Mouse (Mus musculus) lung, postnatal 0 days (tissue): ENCODE results near the gene Iqgap2. TPM values are rescaled to one million over a fixed set of nuclear protein-coding genes. Genes with fewer than 3 reads are reported as not detected.

Experiments used
- ATAC-seq: fragments of 200-750 bp; cut with Nextera tagmentation; 2 replicates; pipeline ENCODE4 v1.8.0; 2017; ENCODE audit warnings: moderate library complexity
- DNase-seq: peaks from one replicate; pipeline ENCODE4 v3.0.0-alpha.2; 2016; ENCODE audit warnings: low spot score
- H3K27ac ChIP-seq: fragments of 300-500 bp; sonication (generic); 2 replicates; pipeline ENCODE4 v1.5.1; 2014; ENCODE audit warnings: antibody characterized with exemption, mild to moderate bottlenecking, low read length, mixed read lengths
- H3K27me3 ChIP-seq: fragments of 300-500 bp; sonication (generic); replicated peaks from 2 replicates; pipeline ENCODE4 v1.6.1; 2014; ENCODE audit warnings: low read length, mixed read lengths; ENCODE audit not compliant: insufficient read depth
- H3K36me3 ChIP-seq: fragments of 300-500 bp; sonication (generic); 2 replicates; pipeline ENCODE4 v1.6.1; 2014; ENCODE audit warnings: low read length, mixed read lengths; ENCODE audit not compliant: insufficient read depth
- H3K4me1 ChIP-seq: fragments of 300-500 bp; sonication (generic); 2 replicates; pipeline ENCODE4 v1.6.1; 2014; ENCODE audit warnings: antibody characterized with exemption, low read depth, low read length, mixed read lengths; ENCODE audit not compliant: insufficient read depth
- H3K4me2 ChIP-seq: fragments of 300-500 bp; sonication (generic); replicated peaks from 2 replicates; pipeline ENCODE4 v1.6.1; 2014; ENCODE audit warnings: low read depth, mild to moderate bottlenecking, low read length, moderate library complexity, mixed read lengths
- H3K4me3 ChIP-seq: fragments of 300-500 bp; sonication (generic); 2 replicates; pipeline ENCODE4 v1.5.1; 2014; ENCODE audit warnings: low read depth, low read length
- H3K9ac ChIP-seq: fragments of 300-500 bp; sonication (generic); replicated peaks from 2 replicates; pipeline ENCODE4 v1.6.1; 2014; ENCODE audit warnings: low read depth, mild to moderate bottlenecking
- H3K9me3 ChIP-seq: fragments of 300-500 bp; sonication (generic); 2 replicates; pipeline ENCODE4 v1.6.1; 2016; ENCODE audit warnings: low read length, mixed read lengths
- CTCF ChIP-seq: IDR thresholded peaks from 2 replicates; pipeline ENCODE4 v1.5.1; 2016; ENCODE audit warnings: antibody characterized with exemption, mild to moderate bottlenecking
- EP300 ChIP-seq: IDR thresholded peaks from 2 replicates; pipeline ENCODE4 v1.6.1; 2016; ENCODE audit warnings: antibody characterized with exemption, mild to moderate bottlenecking, control low read depth
- WGBS: fragments of 180-500 bp; shearing (Covaris S2); extraction: QIAGEN DNeasy Blood & Tissue Kit; methylation state at CpG from one replicate; pipeline ENCODE4 v1.1.7; 2014; 5-methylcytosine and 5-hydroxymethylcytosine counted together
- polyA plus RNA-seq: library from polyadenylated mRNA; unstranded; fragments of >200 nt; fragmentation: Nextera tagmentation; extraction: Ambion mirVana; gene quantifications from 2 replicates; pipeline ENCODE4 v1.2.1, GENCODE M21; 2015

Iqgap2 gene
- polyA plus RNA-seq, 1 experiment from 2014 or later, result 2.7 TPM

DNA sequence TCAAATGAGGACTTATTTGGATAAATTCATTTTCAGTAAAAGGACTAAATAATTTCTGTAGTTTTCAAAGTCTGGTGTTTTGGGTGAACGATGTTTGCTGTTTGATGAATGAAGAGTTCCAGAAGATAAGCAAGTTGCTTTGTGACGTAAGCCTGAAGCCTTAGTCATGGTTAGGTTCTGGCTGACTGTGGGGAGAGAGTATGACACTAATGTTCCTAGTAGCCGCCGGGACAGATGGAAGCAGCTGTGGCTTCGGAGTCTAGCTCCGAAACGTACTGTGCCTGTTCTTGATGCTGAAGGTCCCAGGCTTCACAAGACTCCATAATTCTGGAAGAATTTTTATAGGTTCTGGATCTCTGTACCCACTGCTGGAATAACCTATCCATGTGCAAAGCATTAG lies 296.3 kb downstream of the Iqgap2 start:
- no peak overlapping the region for H3K4me3 ChIP-seq
- H3K36me3 ChIP-seq, result no peaks in the 10 kb centered on the region
- H3K27ac ChIP-seq, result no peak overlapping the region
- H3K9me3 ChIP-seq, result no peaks in the 10 kb centered on the region
- no peaks in the 10 kb centered on the region for H3K27me3 ChIP-seq
- ATAC-seq (peak; percentile 83), DNase-seq (peak; percentile 80)
- no peak overlapping the region for H3K9ac ChIP-seq
- no peak overlapping the region for H3K4me2 ChIP-seq
- TF ChIP-seq CTCF (no peak), EP300 (0 out of 2 replicates have a peak, but pooled peaks have one; percentile 29)
- H3K4me1 ChIP-seq, result no peaks in the 10 kb centered on the region
- 61% methylated on average over 7 of the region's 7 CpGs for WGBS

DNA sequence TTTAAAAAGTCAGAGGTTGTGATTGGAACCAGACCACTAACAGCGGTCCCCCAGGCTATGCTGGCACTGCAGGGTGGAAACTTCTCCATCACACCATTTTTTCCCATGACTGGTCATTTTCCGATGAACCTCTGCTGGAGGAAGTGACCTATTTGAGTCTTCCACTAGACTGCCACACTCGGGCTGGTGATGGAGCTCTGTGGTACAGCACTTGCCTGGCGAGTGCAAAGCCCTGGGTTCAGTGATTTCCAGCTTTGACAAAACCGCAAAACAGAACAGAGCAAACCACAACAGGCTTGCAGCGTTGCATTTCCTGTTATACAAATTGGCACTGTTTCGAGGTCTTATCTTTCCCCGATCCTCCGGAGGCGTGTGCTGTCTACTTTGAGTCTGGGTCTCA lies 298.9 kb downstream of the Iqgap2 start:
- no peak for ATAC-seq
- no peaks in the 10 kb centered on the region for H3K4me1 ChIP-seq
- H3K4me3 ChIP-seq, result no peak overlapping the region
- no peaks in the 10 kb centered on the region for H3K36me3 ChIP-seq
- H3K27me3 ChIP-seq, result no peaks in the 10 kb centered on the region
- TF ChIP-seq CTCF, result no peak
- TF ChIP-seq EP300, result no peak
- H3K27ac ChIP-seq, result no peak overlapping the region
- no peak for DNase-seq
- no peaks in the 10 kb centered on the region for H3K9me3 ChIP-seq
- no peak overlapping the region for H3K9ac ChIP-seq
- no peak overlapping the region for H3K4me2 ChIP-seq
- 51% methylated on average over 10 of the region's 10 CpGs for WGBS

DNA sequence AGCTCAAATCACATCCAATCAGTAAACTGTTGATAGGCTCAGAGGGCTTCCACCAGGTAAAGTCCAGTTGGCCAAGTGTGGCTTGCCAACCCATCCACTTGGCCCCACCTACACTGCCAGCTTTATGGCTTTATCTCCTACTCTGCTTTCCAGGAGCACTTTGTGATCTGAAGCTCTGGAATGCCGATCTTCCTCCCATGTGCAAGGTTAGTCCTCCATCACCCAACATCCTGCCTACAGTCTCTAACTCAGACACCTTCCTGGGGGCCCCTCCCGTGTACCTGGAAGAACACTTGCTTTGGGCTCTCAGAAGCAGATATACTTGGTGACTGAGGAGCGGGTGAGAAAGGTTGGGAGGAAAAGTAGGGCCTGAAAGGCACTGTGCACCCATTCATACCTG lies 300.1 kb downstream of the Iqgap2 start:
- 87% methylated on average over 3 of the region's 3 CpGs for WGBS
- DNase-seq (no peak), ATAC-seq (no peak)
- Histone ChIP-seq H3K4me3 (no peak overlapping the region), H3K9ac (no peak overlapping the region), H3K36me3 (no peaks in the 10 kb centered on the region), H3K4me2 (no peak overlapping the region), H3K9me3 (no peaks in the 10 kb centered on the region), H3K4me1 (no peaks in the 10 kb centered on the region), H3K27ac (no peak overlapping the region), H3K27me3 (no peaks in the 10 kb centered on the region)
- no peak for TF ChIP-seq EP300
- TF ChIP-seq CTCF, result no peak

DNA sequence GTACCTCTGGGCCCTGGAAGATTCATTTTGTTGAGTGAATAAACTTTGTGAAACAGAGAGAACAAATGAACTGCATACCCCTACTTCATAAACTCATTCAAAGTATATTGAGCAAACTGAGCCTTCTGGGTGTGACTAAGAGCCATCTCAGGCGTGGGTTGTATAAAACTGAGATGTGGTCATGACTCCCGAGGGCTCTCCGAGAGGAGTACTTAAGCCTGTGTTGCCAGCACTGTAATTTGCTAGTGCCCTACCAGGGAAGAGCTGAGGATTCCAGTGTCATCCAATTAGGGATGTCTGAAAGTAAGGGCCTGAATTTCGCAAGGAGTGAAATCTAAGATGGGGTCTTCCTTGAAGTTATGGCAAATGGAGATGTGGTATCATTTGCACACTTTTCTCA lies 304.1 kb downstream of the Iqgap2 start:
- H3K9ac ChIP-seq, result no peak overlapping the region
- H3K4me2 ChIP-seq, result no peak overlapping the region
- H3K4me1 ChIP-seq, result no peaks in the 10 kb centered on the region
- ATAC-seq (no peak), DNase-seq (no peak)
- H3K27ac ChIP-seq, result no peak overlapping the region
- WGBS, result 82% methylated on average over 4 of the region's 4 CpGs
- H3K9me3 ChIP-seq, result no peaks in the 10 kb centered on the region
- no peaks in the 10 kb centered on the region for H3K36me3 ChIP-seq
- no peak overlapping the region for H3K4me3 ChIP-seq
- H3K27me3 ChIP-seq, result no peaks in the 10 kb centered on the region
- TF ChIP-seq EP300 (no peak), CTCF (no peak)

DNA sequence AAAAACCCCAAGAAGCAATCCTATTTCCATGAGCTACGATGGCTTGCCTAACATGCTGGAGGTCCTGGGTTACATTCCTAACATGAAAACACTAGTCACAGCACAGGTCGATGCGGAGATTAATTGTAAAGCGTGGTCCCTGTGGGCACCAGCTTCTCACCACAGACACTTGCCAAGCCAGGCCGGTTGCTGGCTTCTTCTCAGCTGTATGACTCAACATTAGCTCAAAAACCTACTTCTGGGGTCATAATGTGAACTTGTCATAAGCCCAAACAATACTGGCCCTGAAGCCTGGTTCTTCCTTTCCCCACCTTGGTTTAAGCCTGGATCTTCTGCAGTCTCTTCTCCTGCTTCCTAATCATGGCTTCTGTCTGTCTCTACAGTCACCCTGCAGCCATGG lies 306.8 kb downstream of the Iqgap2 start:
- no peaks in the 10 kb centered on the region for H3K36me3 ChIP-seq
- H3K4me2 ChIP-seq, result no peak overlapping the region
- TF ChIP-seq CTCF (no peak), EP300 (no peak)
- ATAC-seq, result no peak
- H3K4me1 ChIP-seq, result no peaks in the 10 kb centered on the region
- H3K27me3 ChIP-seq, result no peaks in the 10 kb centered on the region
- no peak overlapping the region for H3K27ac ChIP-seq
- H3K9ac ChIP-seq, result no peak overlapping the region
- no peak overlapping the region for H3K4me3 ChIP-seq
- H3K9me3 ChIP-seq, result no peaks in the 10 kb centered on the region
- DNase-seq, result no peak
- WGBS, result 71% methylated on average over 5 of the region's 5 CpGs

DNA sequence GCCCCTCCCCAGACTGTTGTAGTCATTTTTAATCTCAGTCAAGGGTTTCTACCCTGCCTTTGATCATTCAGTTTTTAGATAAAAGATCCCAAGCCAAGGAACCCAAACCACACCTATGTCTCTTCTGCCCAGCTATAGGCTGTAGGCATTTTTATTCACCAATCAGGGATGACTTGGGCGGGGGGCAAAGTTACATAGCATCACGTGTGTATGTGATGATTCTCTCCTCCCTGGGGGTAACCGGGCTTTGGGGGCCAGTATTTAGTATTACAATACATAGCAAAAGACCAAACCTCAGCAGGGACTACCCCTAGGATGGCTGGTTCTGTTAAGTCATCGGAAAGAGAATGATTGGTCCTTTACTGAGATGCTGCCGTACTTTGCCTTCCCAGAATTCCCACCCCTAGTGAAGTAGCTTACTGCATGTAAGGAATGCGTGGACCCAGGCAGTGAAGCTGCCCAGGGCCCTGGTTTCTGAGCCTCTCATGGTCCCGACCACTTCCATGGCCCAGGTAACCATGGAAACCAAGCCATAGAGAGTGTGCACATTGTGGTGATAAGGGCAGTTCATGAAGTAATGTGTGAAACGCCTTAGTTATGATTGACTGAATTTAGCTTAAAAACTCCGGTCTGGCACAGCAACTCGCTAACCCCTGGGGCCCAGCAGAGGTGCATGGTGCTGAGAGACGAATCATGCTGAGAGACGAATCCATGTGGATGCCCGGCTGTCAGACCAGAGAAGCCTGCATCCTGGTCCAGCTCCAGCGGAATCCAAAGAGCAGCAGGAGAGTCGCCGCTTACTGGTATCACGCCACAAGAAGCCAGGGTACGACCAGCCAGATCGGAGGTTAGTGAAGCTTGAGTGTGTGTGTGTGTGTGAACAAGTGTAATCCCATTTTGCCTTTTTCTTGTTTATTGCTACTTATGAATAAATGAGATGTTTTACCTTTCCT lies 308.2 kb downstream of the Iqgap2 start:
- Histone ChIP-seq H3K4me1 (no peaks in the 10 kb centered on the region), H3K36me3 (no peaks in the 10 kb centered on the region), H3K27ac (no peak overlapping the region), H3K9ac (no peak overlapping the region), H3K27me3 (no peaks in the 10 kb centered on the region), H3K4me3 (no peak overlapping the region), H3K9me3 (no peaks in the 10 kb centered on the region), H3K4me2 (no peak overlapping the region)
- TF ChIP-seq EP300 (no peak), CTCF (no peak)
- ATAC-seq (no peak), DNase-seq (no peak)
- 47% methylated on average over 19 of the region's 19 CpGs for WGBS
